Comparison of ENCODE assay signal across 30 mouse cellular contexts in the genomic region with DNA sequence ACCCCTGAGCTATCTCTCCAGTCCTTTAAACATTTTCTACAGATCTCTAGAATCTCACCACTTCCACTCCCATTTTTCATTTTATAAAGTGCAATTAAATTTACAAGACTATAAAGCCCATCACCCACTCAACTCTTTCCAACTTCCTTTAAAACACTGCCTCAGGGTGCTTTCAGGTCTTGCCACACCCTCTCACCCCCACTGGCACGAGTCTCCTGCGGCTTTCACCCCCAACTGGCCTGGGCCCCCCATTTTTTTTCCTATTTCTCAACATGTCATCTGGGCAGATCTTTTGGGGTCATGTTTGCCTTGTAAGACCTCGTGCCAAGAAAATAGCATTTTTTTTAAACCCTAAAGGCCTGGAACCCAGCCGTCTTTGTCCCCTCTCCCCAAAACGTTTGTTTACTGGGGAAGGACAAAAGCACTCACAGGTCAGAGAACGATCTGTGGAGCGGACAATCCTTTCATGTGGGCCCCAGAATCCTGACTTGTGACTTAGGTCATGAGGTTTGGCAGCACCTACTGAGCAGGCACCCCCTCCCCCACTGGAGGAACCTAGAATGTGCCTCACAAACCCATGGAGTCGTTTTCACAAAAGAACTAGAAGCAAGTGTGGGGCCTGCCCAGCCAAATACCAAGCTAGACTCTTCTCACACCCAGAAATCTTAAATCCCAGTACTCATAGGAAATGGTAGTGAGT. TPM values are rescaled to one million over a fixed set of nuclear protein-coding genes. Genes with fewer than 3 reads are reported as not detected.
DNase-seq lines count a peak whose midpoint lies in the region; ATAC-seq and TF ChIP-seq lines count a peak whose summit lies in the region.
"Had no signal": no experiment of that assay in that cellular context is flagged by ENCODE, and none has a peak within 500 bp of the region (broad histone marks: within the 10 kb centered on the region; RNA-seq: fewer than 3 reads in every experiment).

No protein-coding gene starts in this region.

- no peak overlapping the region for H3K9ac ChIP-seq in forebrain, embryonic 11.5 days (ENCODE audit: low read length)
- H3K9ac ChIP-seq: embryonic facial prominence, embryonic 13.5 days; forebrain, embryonic 13.5 days; forebrain, postnatal 0 days; heart, embryonic 13.5 days; hindbrain, embryonic 12.5 days; hindbrain, embryonic 15.5 days; intestine, embryonic 15.5 days had no signal

- intact Hi-C loops in heart, postnatal 36 days (cut with DNase I): no loop called here

- peak; percentile 52 for ATAC-seq in megakaryocyte, adult 5-6 weeks (ENCODE audit: poor library complexity, severe bottlenecking)
- no peak for ATAC-seq in forebrain, embryonic 11.5 days (replicated peaks; ENCODE audit: low FRiP score)
- ATAC-seq in inflammation-experienced regulatory T-cells, adult 6 months: no peak
- ATAC-seq: forebrain, embryonic 13.5 days; forebrain, postnatal 0 days; intestine, embryonic 15.5 days had no signal

- DNase-seq in ES-CJ7 (ENCODE audit: low read depth, low spot score): peak; percentile 60
- peak; percentile 68 for DNase-seq in R1 (ENCODE audit: low read depth, low spot score)
- no peak for DNase-seq in forebrain, embryonic 11.5 days (ENCODE audit: low spot score)
- DNase-seq in heart, postnatal 36 days: no peak
- DNase-seq: adrenal gland, adult 2 months; adrenal gland, postnatal 14 days; B cell, adult 2 months; cerebellum, adult 11-12 months; cerebellum, adult 8-10 months; cerebellum, postnatal 10 days; cerebellum, postnatal 36 days; embryo, embryonic 11 days; forebrain, postnatal 0 days; gastrocnemius, adult 2 months; gastrocnemius, postnatal 14 days; heart, adult 18-20 months; heart, postnatal 14 days; kidney, adult 18-20 months had no signal

- H3K4me2 ChIP-seq in forebrain, embryonic 11.5 days (ENCODE audit: low read depth, low read length, severe bottlenecking): no peak overlapping the region
- H3K4me2 ChIP-seq: embryonic facial prominence, embryonic 13.5 days; forebrain, embryonic 13.5 days; heart, embryonic 13.5 days; hindbrain, embryonic 12.5 days; hindbrain, embryonic 15.5 days; intestine, embryonic 15.5 days had no signal

- no peaks in the 10 kb centered on the region for H3K9me3 ChIP-seq in E14TG2a.4 (ENCODE audit: low read length)
- no peaks in the 10 kb centered on the region; the same call in 1 of the 2 replicates for H3K9me3 ChIP-seq in forebrain, embryonic 11.5 days (ENCODE audit: control insufficient read depth, low read length)
- H3K9me3 ChIP-seq: embryonic facial prominence, embryonic 10.5 days; embryonic facial prominence, embryonic 13.5 days; forebrain, embryonic 13.5 days; heart, embryonic 13.5 days; hindbrain, embryonic 12.5 days; hindbrain, embryonic 15.5 days; intestine, embryonic 15.5 days had no signal

- 66% methylated on average over 8 of the region's 8 CpGs for WGBS in forebrain, embryonic 11.5 days

- H3K27me3 ChIP-seq in E14TG2a.4 (ENCODE audit: insufficient read depth, low read length): peaks cover 6% of the 10 kb centered on the region; the same call in 1 of the 2 replicates
- no peaks in the 10 kb centered on the region for H3K27me3 ChIP-seq in forebrain, embryonic 11.5 days (ENCODE audit: control insufficient read depth, insufficient read depth, low read length)
- H3K27me3 ChIP-seq: CH12.LX; forebrain, embryonic 13.5 days; hindbrain, embryonic 12.5 days; hindbrain, embryonic 15.5 days; intestine, embryonic 15.5 days had no signal

- H3K27ac ChIP-seq in forebrain, embryonic 11.5 days (ENCODE audit: low read depth, low read length): no peak overlapping the region
- H3K27ac ChIP-seq: embryonic facial prominence, embryonic 10.5 days; embryonic facial prominence, embryonic 13.5 days; forebrain, embryonic 13.5 days; gastrocnemius, adult 2 months; heart, embryonic 13.5 days; hindbrain, embryonic 12.5 days; hindbrain, embryonic 15.5 days; intestine, embryonic 15.5 days had no signal

- H3K4me1 ChIP-seq in E14TG2a.4 (replicated peaks; ENCODE audit: low read depth, low read length): peaks cover 72% of the 10 kb centered on the region
- H3K4me1 ChIP-seq in forebrain, embryonic 11.5 days (replicated peaks; ENCODE audit: control insufficient read depth, insufficient read depth, low read length): no peaks in the 10 kb centered on the region
- H3K4me1 ChIP-seq: embryonic facial prominence, embryonic 13.5 days; forebrain, embryonic 13.5 days; hindbrain, embryonic 12.5 days; hindbrain, embryonic 15.5 days had no signal

- TF ChIP-seq CTCF in E14TG2a.4 (conservative IDR thresholded peaks at IDR 0.05; ENCODE audit: low read length): no peak

- H3K4me3 ChIP-seq in E14TG2a.4 (replicated peaks; ENCODE audit: low read length): peak overlapping the region; percentile 46; the same call in 1 of the 2 replicates
- H3K4me3 ChIP-seq in forebrain, embryonic 11.5 days (ENCODE audit: low read depth, low read length): no peak overlapping the region
- H3K4me3 ChIP-seq: embryonic facial prominence, embryonic 10.5 days; embryonic facial prominence, embryonic 13.5 days; erythroblast, embryonic 14.5 days; forebrain, embryonic 13.5 days; gastrocnemius, adult 2 months; heart, embryonic 13.5 days; hindbrain, embryonic 12.5 days; hindbrain, embryonic 15.5 days; intestine, embryonic 15.5 days had no signal

- peaks cover 15% of the 10 kb centered on the region for H3K36me3 ChIP-seq in E14TG2a.4 (ENCODE audit: insufficient read depth, low read length)
- no peaks in the 10 kb centered on the region; the same call in 1 of the 2 replicates for H3K36me3 ChIP-seq in forebrain, embryonic 11.5 days (ENCODE audit: control insufficient read depth, insufficient read depth, low read length)
- H3K36me3 ChIP-seq: embryonic facial prominence, embryonic 10.5 days; embryonic facial prominence, embryonic 13.5 days; heart, embryonic 13.5 days; hindbrain, embryonic 12.5 days; hindbrain, embryonic 15.5 days; intestine, embryonic 15.5 days had no signal

RNA-seq across cellular contexts. Expression of a gene that starts 8.7 kb away (rescaled TPM):
- not detected in 2 replicates for total RNA-seq in megakaryocyte, adult 5-6 weeks (2015)
- 0.04 TPM in 1 of 2 replicates, not detected in the other for total RNA-seq in megakaryocyte, adult 5-6 weeks (2017)
- polyA plus RNA-seq in forebrain, embryonic 11.5 days (2014; fragmentation: Nextera tagmentation; extraction: Ambion mirVana): 1.6 and 1.9 TPM in 2 replicates
- total RNA-seq in heart, postnatal 36 days (2021): under 1 TPM; 0.08 to 0.25 TPM
- polyA plus RNA-seq in inflammation-experienced regulatory T-cells, adult 6 months (2017; shearing (Covaris generic)): under 1 TPM in 1 of 3 experiments, not detected in 2; 0.07 TPM
- polyA plus RNA-seq: adrenal gland, adult 2 months; erythroblast, embryonic 14.5 days had no signal

RNA-seq across cellular contexts. Expression of a gene that starts 14.6 kb away (rescaled TPM):
- 373 and 400 TPM in 2 replicates for total RNA-seq in megakaryocyte, adult 5-6 weeks (2015)
- total RNA-seq in megakaryocyte, adult 5-6 weeks (2017): 128 and 144 TPM in 2 replicates
- polyA plus RNA-seq in forebrain, embryonic 11.5 days (2014; fragmentation: Nextera tagmentation; extraction: Ambion mirVana): 379 and 399 TPM in 2 replicates
- 100 to 1,000 TPM; 110 to 125 TPM for total RNA-seq in heart, postnatal 36 days (2021)
- 100 to 1,000 TPM; 241 to 356 (median 330) TPM for polyA plus RNA-seq in inflammation-experienced regulatory T-cells, adult 6 months (2017; shearing (Covaris generic))

RNA-seq across cellular contexts. Expression of a gene that starts 16.3 kb away (rescaled TPM):
- total RNA-seq in megakaryocyte, adult 5-6 weeks (2015): 0.91 and 1.5 TPM in 2 replicates
- 0.77 and 0.89 TPM in 2 replicates for total RNA-seq in megakaryocyte, adult 5-6 weeks (2017)
- polyA plus RNA-seq in forebrain, embryonic 11.5 days (2014; fragmentation: Nextera tagmentation; extraction: Ambion mirVana): 10.7 and 11.3 TPM in 2 replicates
- 1 to 10 TPM; 2.2 to 2.3 TPM for total RNA-seq in heart, postnatal 36 days (2021)
- polyA plus RNA-seq in inflammation-experienced regulatory T-cells, adult 6 months (2017; shearing (Covaris generic)): 1 to 10 TPM in 1 of 3 experiments, under 1 TPM in 2; 0.72 to 1.8 (median 0.83) TPM

RNA-seq across cellular contexts. Expression of a gene that starts 58.8 kb away (rescaled TPM):
- total RNA-seq in megakaryocyte, adult 5-6 weeks (2015): 1.0 and 2.1 TPM in 2 replicates
- total RNA-seq in megakaryocyte, adult 5-6 weeks (2017): 2.9 and 4.1 TPM in 2 replicates
- polyA plus RNA-seq in forebrain, embryonic 11.5 days (2014; fragmentation: Nextera tagmentation; extraction: Ambion mirVana): 7.7 and 10.5 TPM in 2 replicates
- total RNA-seq in heart, postnatal 36 days (2021): 1 to 10 TPM; 2.1 to 2.4 TPM
- polyA plus RNA-seq in inflammation-experienced regulatory T-cells, adult 6 months (2017; shearing (Covaris generic)): 10 to 100 TPM; 16.9 to 42.0 (median 36.2) TPM

Comparison
In these comparisons a context has a peak if more than half of its experiments do, and no peak if none do; other contexts are left out.
1. DNase-seq: peak in ES-CJ7 (single experiment) and R1 (single experiment); none in forebrain, embryonic 11.5 days (single experiment) and heart, postnatal 36 days (0 of 2).